Mouse (Mus musculus) kidney, postnatal 0 days (tissue): ENCODE data around the gene Fam240a. TPM values are rescaled to one million over a fixed set of nuclear protein-coding genes. Genes with fewer than 3 reads are reported as not detected.

Experiments used
- ATAC-seq: fragments of 200-750 bp; cut with Nextera tagmentation; replicated peaks from 2 replicates; pipeline ENCODE4 v1.8.0; 2017; ENCODE audit warnings: low read depth, moderate number of reproducible peaks, moderate TSS enrichment, moderate library complexity; ENCODE audit not compliant: low FRiP score
- DNase-seq: peaks from one replicate; pipeline ENCODE4 v3.0.0-alpha.2; 2016; ENCODE audit warnings: low spot score
- H3K27ac ChIP-seq: fragments of 300-500 bp; sonication (generic); 2 replicates; pipeline ENCODE4 v1.5.1; 2014; ENCODE audit warnings: mild to moderate bottlenecking
- H3K27me3 ChIP-seq: fragments of 300-500 bp; sonication (generic); 2 replicates; pipeline ENCODE4 v1.6.1; 2014; ENCODE audit warnings: low read length, mixed read lengths; ENCODE audit not compliant: insufficient read depth
- H3K36me3 ChIP-seq: fragments of 300-500 bp; sonication (generic); 2 replicates; pipeline ENCODE4 v1.6.1; 2014; ENCODE audit warnings: low read length, mixed read lengths; ENCODE audit not compliant: insufficient read depth
- H3K4me1 ChIP-seq: fragments of 300-500 bp; sonication (generic); replicated peaks from 2 replicates; pipeline ENCODE4 v1.6.1; 2014; ENCODE audit warnings: antibody characterized with exemption, low read length, mixed read lengths; ENCODE audit not compliant: insufficient read depth
- H3K4me2 ChIP-seq: fragments of 300-500 bp; sonication (generic); 2 replicates; pipeline ENCODE4 v1.6.1; 2014; ENCODE audit warnings: mild to moderate bottlenecking, low read length, moderate library complexity, mixed read lengths
- H3K4me3 ChIP-seq: fragments of 300-500 bp; sonication (generic); replicated peaks from 2 replicates; pipeline ENCODE4 v1.5.1; 2014; ENCODE audit warnings: low read depth, low read length
- H3K9ac ChIP-seq: fragments of 300-500 bp; sonication (generic); 2 replicates; pipeline ENCODE4 v1.6.1; 2014; ENCODE audit warnings: low read depth, low read length
- H3K9me3 ChIP-seq: fragments of 300-500 bp; sonication (generic); replicated peaks from 2 replicates; pipeline ENCODE4 v1.6.1; 2016; ENCODE audit warnings: low read length, inconsistent platforms, mixed read lengths
- CTCF ChIP-seq: IDR thresholded peaks from 2 replicates; pipeline ENCODE4 v1.5.1; 2016; ENCODE audit warnings: antibody characterized with exemption, low read depth, mild to moderate bottlenecking, moderate library complexity
- WGBS: fragments of 180-500 bp; shearing (Covaris S2); extraction: QIAGEN DNeasy Blood & Tissue Kit; methylation state at CpG from one replicate; pipeline ENCODE4 v1.1.7; 2014; 5-methylcytosine and 5-hydroxymethylcytosine counted together
- polyA plus RNA-seq: library from polyadenylated mRNA; unstranded; fragments of >200 nt; fragmentation: Nextera tagmentation; extraction: Ambion mirVana; gene quantifications from 2 replicates; pipeline ENCODE4 v1.2.1, GENCODE M21; 2015

The Fam240a gene
- polyA plus RNA-seq, 1 experiment from 2014 or later, result not detected

GRCm38 (mm10) chr9:110908631-110909016 is 8.0 kb downstream of the Fam240a start:
- no peak overlapping the region for H3K27ac ChIP-seq

GRCm38 (mm10) chr9:110907838-110908630 is 8.6 kb downstream of the Fam240a start:
- Histone ChIP-seq H3K36me3 (no peaks in the 10 kb centered on the region), H3K27me3 (no peaks in the 10 kb centered on the region), H3K4me1 (no peaks in the 10 kb centered on the region), H3K9me3 (no peaks in the 10 kb centered on the region), H3K4me3 (no peak overlapping the region), H3K27ac (no peak overlapping the region), H3K4me2 (no peak overlapping the region), H3K9ac (no peak overlapping the region)
- no peak for TF ChIP-seq CTCF
- WGBS, result 89% methylated on average over 4 of the region's 4 CpGs
- DNase-seq (no peak), ATAC-seq (no peak)

More at GRCm38 (mm10) chr9:110908631-110909016, 8.0 kb downstream of the Fam240a start:
- no peaks in the 10 kb centered on the region for H3K9me3 ChIP-seq
- ATAC-seq (no peak), DNase-seq (no peak)
- H3K4me2 ChIP-seq, result no peak overlapping the region
- no peak overlapping the region for H3K9ac ChIP-seq
- TF ChIP-seq CTCF, result no peak
- no peaks in the 10 kb centered on the region for H3K36me3 ChIP-seq
- no peaks in the 10 kb centered on the region for H3K4me1 ChIP-seq
- H3K4me3 ChIP-seq, result no peak overlapping the region
- H3K27me3 ChIP-seq, result no peaks in the 10 kb centered on the region
- 94% methylated on average over 3 of the region's 3 CpGs for WGBS

- TF ChIP-seq CTCF, result no peak
Observed at GRCm38 (mm10) chr9:110907201-110907837, 9.3 kb downstream of the Fam240a start.

GRCm38 (mm10) chr9:110902271-110902670 is 14.4 kb downstream of the Fam240a start:
- no peak overlapping the region for H3K4me3 ChIP-seq
- no peak overlapping the region for H3K4me2 ChIP-seq
- 0 out of 2 replicates have a peak, but pooled peaks cover 5% of the 10 kb centered on the region for H3K36me3 ChIP-seq
- ATAC-seq (no peak), DNase-seq (no peak)
- H3K9me3 ChIP-seq, result no peaks in the 10 kb centered on the region
- H3K27ac ChIP-seq, result no peak overlapping the region
- no peak overlapping the region for H3K9ac ChIP-seq
- 84% methylated on average over 4 of the region's 4 CpGs for WGBS
- TF ChIP-seq CTCF, result no peak
- no peaks in the 10 kb centered on the region for H3K4me1 ChIP-seq
- H3K27me3 ChIP-seq, result no peaks in the 10 kb centered on the region

More at GRCm38 (mm10) chr9:110907201-110907837, 9.3 kb downstream of the Fam240a start:
- no peak overlapping the region for H3K4me3 ChIP-seq
- no peak for DNase-seq
- no peaks in the 10 kb centered on the region for H3K36me3 ChIP-seq
- no peaks in the 10 kb centered on the region for H3K9me3 ChIP-seq
- H3K4me2 ChIP-seq, result no peak overlapping the region
- no peaks in the 10 kb centered on the region for H3K27me3 ChIP-seq
- no peak overlapping the region for H3K9ac ChIP-seq
- H3K4me1 ChIP-seq, result no peaks in the 10 kb centered on the region
- WGBS, result 92% methylated on average over 11 of the region's 11 CpGs
- no peak for ATAC-seq
- no peak overlapping the region for H3K27ac ChIP-seq

GRCm38 (mm10) chr9:110901204-110901603 is 15.5 kb downstream of the Fam240a start:
- H3K4me1 ChIP-seq, result peaks cover 4% of the 10 kb centered on the region
- ATAC-seq, result no peak
- TF ChIP-seq CTCF, result no peak
- no peak overlapping the region for H3K27ac ChIP-seq
- no peak overlapping the region for H3K4me3 ChIP-seq
- no peak for DNase-seq
- no peaks in the 10 kb centered on the region for H3K27me3 ChIP-seq
- H3K36me3 ChIP-seq, result 0 out of 2 replicates have a peak, but pooled peaks cover 5% of the 10 kb centered on the region
- no peak overlapping the region for H3K4me2 ChIP-seq
- H3K9ac ChIP-seq, result no peak overlapping the region
- WGBS, result 94% methylated on average over 6 of the region's 6 CpGs
- no peaks in the 10 kb centered on the region for H3K9me3 ChIP-seq

- peaks cover 6% of the 10 kb centered on the region for H3K4me1 ChIP-seq
- H3K4me2 ChIP-seq, result no peak overlapping the region
- 0 out of 2 replicates have a peak, but pooled peaks cover 5% of the 10 kb centered on the region for H3K36me3 ChIP-seq
- DNase-seq (no peak), ATAC-seq (no peak)
- no peak overlapping the region for H3K4me3 ChIP-seq
- H3K9ac ChIP-seq, result no peak overlapping the region
- H3K27ac ChIP-seq, result no peak overlapping the region
- no peaks in the 10 kb centered on the region for H3K27me3 ChIP-seq
- TF ChIP-seq CTCF, result no peak
- 44% methylated on average over 10 of the region's 10 CpGs for WGBS
- H3K9me3 ChIP-seq, result no peaks in the 10 kb centered on the region
Observed at GRCm38 (mm10) chr9:110899451-110900008, 17.1 kb downstream of the Fam240a start.
